Mouse (Mus musculus) urinary bladder, adult 18-20 months (tissue): ENCODE data around the gene Gm6096.

ENCODE experiments used
- DNase-seq, 2 experiments: peaks; one replicate each; pipeline ENCODE4 v3.0.0; 2022; ENCODE audit warnings: low spot score in 2 of 2, mixed read lengths in 2 of 2

Gene Gm6096

DNA sequence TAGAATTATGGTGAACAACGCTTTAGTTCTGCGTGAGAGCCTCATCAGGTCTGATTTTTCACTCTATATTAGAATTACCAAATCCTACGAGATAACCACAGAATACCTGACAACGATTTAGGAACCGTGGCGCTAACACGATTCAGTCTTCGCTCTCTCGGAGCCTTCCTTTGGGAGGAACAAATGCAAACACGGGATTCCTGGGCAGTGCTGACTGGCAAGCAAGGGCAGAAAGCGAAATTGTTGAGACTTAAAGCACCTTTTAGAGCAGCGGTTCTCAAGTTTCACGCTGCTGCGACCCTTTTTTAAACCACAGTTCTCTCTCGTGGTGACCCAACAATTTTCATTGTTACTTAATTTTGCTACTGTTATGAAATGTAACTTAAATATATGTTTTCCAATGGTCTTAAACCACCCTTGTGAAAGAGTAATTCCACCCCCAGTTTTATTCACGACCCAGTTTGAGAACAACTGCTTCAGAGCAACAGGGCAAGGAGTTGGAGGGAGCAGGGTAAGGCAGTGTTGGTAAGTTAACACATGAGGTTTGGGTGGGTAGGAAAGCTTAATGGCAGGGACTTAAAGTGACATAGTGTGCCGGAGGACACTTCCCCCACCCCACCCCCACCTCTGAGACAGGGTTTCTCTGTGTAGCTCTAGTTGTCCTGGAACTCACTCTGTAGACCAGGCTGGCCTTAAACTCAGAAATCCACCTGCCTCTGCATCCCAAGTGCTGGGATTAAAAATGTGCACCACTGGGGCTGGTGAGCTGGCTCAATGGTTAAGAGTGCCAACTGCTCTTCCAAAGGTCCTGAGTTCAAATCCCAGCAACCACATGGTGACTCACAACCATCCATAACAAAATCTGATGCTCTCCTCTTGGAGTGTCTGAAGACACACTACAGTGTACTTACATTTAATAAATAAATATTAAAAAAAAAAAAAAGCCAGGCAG lies 16.0 kb upstream of the Gm6096 start:
- no peak for DNase-seq

DNA sequence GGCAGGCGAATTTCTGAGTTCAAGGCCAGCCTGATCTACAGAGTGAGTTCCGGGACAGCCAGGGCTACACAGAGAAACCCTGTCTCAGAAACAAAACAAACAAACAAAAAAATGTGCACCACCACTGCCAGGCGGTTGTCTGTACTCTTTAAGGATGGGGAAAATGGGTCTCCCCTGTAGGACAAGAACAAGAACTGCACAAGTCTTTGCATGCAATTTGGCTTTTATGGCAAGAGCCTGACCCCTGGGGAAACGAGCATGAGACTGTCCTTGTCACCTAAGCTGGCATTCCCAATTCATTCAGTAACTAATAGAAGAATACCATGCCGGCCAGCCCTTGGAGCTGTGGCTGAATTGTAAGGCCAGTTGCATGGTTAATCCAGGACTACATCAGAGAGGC lies 15.2 kb upstream of the Gm6096 start:
- DNase-seq = no peak

DNA sequence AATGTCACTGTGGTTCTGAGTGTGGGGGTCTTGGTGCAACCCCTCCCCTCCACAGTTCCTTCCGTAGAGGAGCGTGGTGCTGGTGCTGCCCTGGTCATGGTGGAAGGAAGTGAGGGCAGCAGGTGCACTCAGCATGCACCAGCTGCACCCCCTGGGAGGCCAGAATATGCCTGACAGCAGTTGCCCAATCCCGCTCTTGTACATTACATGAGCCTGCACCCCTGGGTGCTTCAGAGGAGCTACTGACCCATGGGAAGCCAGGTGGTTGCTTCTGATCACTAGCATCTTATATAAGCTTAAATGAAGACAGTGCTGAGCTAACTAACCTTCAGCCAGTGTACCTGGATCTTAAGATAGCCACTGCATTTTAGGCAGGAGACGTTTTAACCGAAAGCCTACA lies 12.8 kb upstream of the Gm6096 start:
- no peak for DNase-seq

DNA sequence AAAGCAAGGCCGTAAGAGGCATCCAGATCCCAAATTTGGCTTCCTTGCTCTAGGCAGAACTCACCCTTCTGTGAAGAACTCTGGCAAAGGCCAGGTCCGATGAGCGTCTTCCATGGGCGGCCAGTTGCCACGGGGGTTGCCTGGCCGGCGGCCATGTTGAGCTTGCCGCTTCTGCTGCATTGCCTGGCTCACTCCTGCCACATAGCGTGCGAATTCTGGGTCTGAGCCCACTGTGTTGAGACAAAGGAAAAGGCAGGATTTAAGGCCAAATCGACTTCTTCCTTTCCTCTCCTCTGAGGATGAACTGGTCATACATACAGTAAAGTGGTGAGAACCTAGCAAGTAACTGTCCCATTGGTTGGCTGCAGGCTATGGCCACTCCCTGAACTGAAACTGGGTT lies 8.7 kb upstream of the Gm6096 start:
- no peak for DNase-seq

DNA sequence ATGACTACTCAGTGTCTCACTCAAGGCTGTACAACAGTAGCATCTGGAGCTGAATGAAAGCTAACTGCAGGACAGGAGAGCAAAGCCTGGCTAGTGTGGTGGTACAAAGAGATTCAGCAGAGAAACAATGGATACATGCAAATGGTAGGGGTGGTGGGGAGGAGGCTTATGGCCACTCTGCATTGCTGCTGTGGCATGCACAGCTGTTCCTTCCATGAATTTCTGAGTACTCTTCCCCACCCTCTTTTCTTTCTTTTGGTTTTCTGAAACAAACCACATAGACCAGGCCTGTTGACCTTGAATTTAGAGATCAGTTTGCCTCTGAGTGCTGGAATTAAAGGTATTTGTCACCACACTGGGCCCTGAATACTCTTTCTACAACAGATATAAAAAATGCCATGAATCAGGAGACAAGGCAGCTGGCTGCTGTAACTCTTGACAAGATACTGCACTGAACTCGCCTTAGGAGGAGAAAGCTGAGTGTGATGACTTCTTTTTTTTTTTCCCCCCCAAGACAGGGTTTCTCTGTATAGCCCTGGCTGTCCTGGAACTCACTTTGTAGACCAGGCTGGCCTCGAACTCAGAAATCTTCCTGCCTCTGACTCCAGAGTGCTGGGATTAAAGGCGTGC lies 3.9 kb upstream of the Gm6096 start:
- no peak for DNase-seq

DNA sequence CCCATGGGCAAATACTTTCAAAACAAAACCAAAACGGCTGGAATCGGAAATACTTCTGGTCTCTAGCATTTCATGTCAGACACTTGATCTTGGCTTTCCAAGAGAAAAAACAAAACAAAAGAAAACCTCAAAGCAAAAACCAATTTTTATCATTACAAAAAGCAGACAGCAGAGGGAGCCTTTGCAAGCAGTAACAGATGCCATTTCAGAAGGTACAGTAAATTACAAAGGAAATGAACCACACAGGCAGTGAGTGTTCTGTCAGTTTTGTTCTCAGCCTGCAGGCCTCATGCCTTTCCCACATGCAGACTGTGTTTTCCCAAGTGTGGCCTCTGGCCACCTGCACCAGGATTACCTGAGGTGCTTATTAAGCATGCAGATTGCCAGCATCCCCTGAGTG lies 1.2 kb downstream of the Gm6096 start:
- no peak for DNase-seq

DNA sequence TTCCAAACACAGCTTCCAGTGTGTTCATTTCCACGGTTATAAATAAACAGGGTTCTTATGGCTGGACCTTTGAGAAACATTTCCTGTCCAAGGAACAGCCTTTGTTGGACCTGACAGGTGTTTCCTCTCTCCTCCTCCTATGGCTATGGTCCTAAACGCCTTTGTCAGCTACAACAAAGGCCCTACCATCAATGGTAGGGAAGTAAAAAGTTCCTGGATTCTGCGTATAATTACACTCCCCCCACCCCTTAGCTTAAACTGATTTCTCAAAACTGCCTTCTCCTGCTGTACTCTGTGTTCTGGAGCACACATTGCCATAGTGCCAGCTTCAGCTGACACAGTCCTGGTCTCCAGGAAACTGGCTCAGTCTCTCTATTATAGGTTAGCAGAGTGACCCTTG lies 4.3 kb downstream of the Gm6096 start:
- no peak for DNase-seq

DNA sequence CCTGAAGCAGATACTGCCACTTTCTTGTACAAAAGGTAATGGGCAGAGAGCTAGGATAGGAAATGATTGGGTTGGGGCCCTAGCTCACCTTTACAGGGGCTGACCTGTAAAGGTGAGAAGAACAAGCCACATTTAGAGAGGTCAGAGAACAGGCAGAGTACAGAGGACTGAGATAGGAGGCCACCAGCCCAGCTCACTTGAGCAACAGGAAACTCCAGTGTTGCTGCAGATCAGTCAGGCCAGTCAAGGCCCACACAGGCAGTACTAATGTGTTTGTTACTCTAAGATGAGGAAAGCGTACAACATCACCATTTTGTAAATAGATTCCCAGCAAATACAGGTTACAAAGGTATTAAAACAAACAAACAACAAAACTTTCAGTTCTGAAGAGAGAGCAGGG lies 5.1 kb downstream of the Gm6096 start:
- no peak for DNase-seq

DNA sequence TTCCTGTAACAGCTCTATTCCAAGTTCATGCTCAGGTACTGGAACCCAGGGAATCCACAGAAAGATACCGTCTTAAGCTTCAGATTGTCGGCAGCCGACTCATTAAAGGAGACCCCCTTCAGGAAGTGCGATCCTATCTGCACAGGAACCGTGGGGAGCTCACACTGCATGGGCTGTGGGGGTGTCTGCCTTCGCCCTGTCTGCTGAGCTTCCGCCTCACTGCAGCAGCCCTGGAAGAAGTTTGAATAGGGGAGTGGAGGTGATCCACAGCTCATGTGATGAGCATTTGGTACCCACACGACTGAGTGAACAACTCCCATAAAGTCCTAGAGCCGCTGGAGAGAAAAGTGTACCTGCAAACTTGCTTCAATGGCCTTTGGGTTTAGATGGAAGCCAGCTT lies 6.4 kb downstream of the Gm6096 start:
- DNase-seq = no peak

DNA sequence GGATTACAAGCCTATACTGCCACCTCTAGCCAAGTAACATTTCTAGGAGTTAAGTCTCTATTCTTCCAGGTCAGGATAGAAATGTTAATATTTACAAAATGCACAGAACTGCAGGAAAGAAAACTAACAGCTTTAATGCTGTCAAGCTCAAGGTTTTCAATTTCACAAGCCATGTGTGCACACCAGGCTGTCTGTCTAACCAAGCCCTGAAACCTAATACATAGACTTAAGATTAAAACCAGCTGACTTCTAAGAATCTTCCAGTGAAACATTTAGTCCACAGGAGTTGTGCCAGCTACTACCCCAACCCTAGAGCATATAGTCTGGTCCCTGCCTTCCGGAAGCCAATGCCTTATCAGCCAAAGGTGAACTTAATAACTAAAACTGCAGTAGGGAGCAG lies 7.6 kb downstream of the Gm6096 start:
- DNase-seq = no peak

DNA sequence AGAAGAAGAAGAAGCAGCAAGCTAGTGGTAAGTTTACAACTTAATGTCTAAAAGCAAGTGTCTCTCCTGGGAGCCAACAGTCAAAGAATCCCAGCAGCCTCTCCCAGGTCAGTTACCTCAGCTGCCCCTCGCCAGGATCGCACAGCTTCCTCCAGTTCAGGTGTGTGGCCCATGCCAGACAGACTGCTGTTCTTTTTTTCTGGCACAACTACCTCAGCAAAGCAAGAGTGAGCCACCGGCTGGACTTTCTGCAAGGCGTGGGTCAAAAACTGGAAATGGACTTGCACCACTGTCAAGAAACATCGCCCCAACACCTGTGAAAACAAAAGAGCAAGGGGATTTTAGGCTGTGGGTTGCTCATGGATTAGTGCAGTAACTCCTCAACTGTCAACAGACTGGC lies 12.6 kb downstream of the Gm6096 start:
- no peak for DNase-seq

DNA sequence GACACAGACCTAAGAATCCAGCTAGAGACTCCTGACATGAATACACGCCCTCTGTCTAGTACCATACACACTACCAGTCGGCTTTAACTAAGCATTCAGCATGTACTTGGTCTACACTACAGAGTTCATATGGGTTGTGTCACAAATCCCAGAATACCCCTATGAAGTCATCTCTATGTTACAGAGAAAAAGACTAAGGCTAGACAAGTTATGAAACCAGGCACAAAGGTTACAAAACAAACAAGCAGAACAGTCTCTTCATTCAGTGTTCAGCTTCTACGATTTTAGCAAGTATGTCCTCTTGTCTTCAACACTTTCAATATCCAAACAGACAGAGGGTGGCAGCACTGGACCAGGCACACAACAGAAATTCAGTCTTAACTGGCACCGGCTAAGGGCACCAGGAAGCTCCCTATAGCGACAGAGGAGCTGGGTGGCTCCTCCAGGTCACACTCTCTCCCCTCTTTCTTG lies 15.1 kb downstream of the Gm6096 start:
- peak; percentile 43 to 58 for DNase-seq

DNA sequence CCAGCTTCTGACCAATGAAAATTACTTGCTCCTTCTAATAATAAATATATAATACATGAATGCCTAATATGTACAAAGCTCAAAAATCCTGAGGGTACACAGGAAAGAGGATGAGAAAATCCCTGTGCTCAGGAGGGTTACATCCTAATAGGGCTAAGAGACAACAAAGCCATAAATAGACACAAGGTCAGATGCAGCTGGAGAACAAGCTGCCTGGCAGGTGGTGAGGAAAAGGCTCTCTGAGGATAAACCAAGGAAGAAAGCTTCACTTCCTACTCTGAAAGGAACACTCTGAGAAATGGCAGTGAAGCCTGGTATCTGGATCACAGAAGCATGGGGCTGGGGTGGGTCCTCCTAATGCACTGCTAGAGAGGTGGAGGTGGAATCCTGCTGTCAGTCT lies 15.6 kb downstream of the Gm6096 start:
- DNase-seq = no peak

DNA sequence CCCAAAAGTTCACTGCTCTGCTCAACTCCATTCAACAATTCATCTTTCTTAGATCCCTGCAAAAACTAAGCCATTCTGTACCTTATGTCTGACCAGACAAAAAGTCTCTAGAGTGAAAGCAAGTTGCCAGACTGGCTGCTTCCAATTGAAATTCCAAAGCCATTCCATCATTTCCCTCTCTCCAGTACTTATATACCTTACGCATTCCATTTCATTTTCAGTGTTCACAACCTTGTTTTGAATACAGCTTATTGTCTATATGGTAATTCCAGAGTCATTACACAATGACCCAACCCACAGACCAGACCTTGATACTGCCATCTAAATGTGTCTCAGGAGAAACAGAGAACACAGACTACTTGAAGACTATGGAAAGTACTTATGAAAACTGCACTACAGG lies 17.6 kb downstream of the Gm6096 start:
- DNase-seq = no peak

DNA sequence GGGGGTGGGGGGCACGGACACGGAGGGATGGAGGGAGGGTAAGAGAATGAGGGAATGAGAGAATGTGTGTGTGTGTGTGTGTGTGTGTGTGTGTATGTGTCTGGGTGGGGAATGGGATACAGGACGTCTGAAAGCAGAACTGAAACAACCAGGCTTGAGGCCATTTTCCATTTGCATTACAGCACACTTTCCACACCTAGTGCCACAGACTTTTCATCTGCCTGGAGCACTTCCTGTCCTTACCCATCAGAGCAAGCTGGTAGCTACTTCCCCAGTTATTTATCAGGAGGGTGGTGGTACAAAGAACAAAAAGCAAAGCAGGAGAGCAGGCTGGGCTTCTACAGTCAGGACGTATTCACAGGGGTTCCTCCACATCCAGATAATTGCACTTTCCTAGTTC lies 21.6 kb downstream of the Gm6096 start:
- DNase-seq = no peak

DNA sequence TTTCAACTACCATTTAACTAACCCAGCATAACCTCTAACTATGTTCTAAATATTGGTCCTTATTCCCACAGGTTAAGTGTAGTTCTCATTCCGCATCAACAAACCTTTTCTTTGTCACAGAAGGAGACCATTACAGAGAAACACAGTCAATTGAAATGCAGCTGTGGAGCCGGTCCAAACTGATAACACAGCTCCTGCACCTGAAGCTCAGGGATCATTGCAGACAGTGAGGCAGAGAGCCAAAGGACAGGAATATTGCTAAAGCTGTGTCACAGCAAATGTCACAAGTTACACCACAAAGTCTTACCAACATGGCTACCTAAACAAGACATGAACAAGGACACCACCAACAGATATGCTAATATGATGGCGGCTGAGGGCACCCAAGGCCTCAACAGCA lies 25.2 kb downstream of the Gm6096 start:
- DNase-seq = no peak

DNA sequence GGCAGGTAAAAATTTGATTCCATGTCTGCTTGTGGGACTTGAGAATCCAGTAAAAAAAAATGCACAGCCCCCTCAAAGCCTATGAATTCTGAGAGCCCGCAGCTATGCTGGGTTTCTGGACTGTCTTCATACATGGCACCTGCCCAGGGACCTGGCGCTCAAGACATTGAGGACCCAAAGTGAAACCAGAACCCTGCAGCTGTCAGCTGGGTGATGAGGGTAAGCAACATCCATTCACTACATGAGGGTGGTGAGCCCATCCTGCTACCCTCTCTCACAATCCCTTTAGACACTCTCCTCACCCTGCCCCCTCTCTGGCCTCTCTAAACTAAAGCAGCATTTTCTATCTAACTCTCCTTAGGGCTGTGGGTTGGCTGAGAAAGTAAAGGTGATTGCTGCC lies 26.8 kb downstream of the Gm6096 start:
- no peak for DNase-seq

DNA sequence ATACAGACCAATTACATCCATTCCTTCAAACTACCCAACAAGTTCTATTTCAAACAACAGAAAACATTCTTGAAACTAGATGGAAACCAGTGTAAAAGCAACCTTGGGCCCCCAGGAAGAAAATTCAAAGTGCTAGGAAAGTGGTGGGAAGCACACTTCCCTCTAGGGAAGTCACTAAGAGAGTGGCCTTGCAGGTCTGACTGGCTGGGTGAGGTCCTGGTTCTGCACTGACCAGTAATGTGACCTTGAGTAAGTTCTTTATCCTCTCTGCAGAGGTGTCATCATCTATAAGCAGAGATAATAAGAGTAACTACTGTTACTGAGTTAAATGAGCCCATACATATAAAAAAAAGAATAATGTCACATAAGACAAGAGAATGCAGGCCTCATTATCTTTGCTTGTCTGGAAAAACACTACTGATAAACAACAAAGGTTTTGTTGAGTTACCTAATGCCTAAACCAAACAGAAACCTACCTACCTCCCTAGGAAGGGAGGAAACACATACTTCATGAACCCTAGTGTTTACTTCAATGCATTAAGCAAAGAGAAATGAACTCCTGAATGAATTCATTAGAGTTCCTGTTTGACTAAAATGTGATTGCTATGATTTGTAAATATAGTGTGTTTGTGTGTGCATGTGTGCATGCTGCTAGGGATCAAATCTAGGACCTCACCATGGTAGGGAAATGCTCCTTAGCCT lies 39.8 kb downstream of the Gm6096 start:
- no peak for DNase-seq

DNA sequence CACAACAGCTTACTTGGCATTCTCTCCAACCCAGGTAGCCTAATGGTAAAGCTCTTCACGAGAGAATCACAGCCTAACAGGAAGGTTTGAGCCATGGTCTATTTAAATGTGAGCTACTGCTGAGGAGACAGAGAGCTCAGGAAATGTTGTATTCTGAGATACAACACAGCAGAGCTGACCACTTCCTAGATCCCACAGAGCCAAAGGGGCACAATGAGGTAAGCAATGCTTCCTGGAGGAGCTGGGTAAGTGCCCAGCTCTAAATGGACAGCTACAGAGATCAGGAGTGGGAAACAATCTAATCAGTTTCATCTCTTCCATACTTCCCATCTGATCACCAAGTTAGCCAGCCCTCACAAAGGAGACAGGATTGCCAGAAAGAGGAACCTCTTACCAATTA lies 40.4 kb downstream of the Gm6096 start:
- no peak for DNase-seq

DNA sequence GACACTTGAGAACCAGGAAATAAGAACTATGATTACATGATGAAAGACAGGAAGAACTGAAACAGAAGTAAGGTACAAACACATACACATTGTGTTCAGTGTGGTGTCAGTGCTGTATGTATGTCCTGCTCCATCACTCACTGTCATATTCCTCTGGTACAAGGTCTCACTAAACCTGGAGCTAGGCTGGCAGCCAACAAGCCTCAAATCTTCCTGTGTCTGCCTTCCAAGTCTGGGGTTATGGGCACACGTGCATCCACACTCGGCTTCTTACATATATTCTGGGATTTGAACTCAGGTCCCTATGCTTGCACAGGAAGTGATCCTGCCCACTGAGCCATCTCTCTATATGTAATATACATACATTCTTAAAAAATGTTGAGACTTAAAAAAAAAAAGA lies 41.8 kb downstream of the Gm6096 start:
- DNase-seq = no peak

DNA sequence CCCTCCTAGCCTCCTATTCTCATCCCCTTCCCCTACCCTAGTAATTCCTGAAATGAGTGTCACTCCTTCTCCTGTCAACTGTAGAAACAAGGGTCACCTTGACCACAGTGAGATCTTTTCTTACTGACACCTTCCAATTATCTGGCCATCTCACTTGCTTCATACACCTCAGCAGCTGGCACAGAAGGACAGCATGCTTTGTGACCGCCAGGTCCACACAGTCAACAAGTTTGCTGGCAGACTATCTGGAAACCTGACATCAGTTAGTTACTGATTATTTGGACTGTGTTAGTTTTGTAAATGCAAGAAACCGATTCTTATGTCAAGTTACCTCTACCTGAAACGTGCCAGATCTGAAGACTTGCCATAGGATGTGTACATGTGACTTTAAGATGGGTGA lies 45.3 kb downstream of the Gm6096 start:
- no peak for DNase-seq

DNA sequence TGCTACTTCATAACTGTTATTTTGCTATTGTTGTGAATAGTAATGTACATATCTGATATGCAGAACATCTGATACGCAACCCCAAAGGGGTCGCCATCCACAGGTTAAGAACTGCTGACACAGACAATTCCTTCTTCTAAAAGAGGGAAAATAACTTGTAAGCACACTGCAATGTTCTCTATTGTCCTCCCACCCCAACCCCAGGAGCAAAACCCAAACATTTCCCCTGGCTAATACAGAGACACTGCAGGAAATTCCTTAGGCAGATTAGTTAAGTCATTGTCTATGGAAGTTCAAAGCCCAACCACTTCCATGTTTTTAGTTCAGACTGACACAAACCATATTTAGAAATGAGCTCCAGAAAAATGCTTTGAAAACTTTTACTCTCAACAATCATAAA lies 48.0 kb downstream of the Gm6096 start:
- DNase-seq = no peak
